Mouse (Mus musculus) heart, postnatal 0 days (tissue): ENCODE data around the gene Gpc5.

ENCODE experiments used
- CTCF ChIP-seq: IDR thresholded peaks from 2 replicates; pipeline ENCODE4 v1.5.1; 2016; ENCODE audit warnings: antibody characterized with exemption, control low read depth, low read depth
- EP300 ChIP-seq: IDR thresholded peaks from 2 replicates; pipeline ENCODE4 v1.6.1; 2016; ENCODE audit warnings: antibody characterized with exemption, low read depth

DNA sequence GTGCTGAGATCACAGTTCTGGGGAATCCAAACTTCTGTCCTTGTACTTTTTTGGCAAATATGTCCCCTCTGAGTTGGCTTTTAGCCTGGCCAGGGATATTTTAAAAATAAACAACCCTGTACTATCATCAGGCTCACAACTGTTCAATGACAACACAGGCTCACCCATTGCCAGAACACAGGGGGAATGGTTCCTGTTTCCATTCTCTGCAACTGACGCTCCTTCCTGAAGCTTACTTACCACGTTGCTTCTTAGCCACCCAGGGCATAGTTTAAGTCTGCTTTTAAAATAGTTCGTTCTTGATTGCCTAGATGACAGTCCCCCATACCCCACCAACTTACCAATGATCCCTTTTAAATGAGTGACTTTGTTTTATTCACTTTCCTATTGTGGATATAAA, 299.8 kb downstream of the Gpc5 start:
- TF ChIP-seq CTCF (no peak), EP300 (no peak)
